Mouse (Mus musculus) stomach, postnatal 0 days (tissue): ENCODE data around the gene Akap13. TPM values are rescaled to one million over a fixed set of nuclear protein-coding genes. Genes with fewer than 3 reads are reported as not detected.

Experiments used
- ATAC-seq: fragments of 200-750 bp; cut with Nextera tagmentation; 2 replicates; pipeline ENCODE4 v1.8.0; 2017; ENCODE audit not compliant: low FRiP score, low TSS enrichment
- DNase-seq: peaks from one replicate; pipeline ENCODE4 v3.0.0-alpha.2; 2016; ENCODE audit warnings: low spot score
- H3K27ac ChIP-seq: fragments of 300-500 bp; sonication (generic); replicated peaks from 2 replicates; pipeline ENCODE4 v1.5.1; 2014; ENCODE audit warnings: mild to moderate bottlenecking, control low read depth
- H3K27me3 ChIP-seq: fragments of 300-500 bp; sonication (generic); 2 replicates; pipeline ENCODE4 v1.6.1; 2014; ENCODE audit warnings: low read length; ENCODE audit not compliant: control insufficient read depth, insufficient read depth
- H3K36me3 ChIP-seq: fragments of 300-500 bp; sonication (generic); 2 replicates; pipeline ENCODE4 v1.6.1; 2014; ENCODE audit warnings: low read length, mixed read lengths; ENCODE audit not compliant: control insufficient read depth, insufficient read depth
- H3K4me1 ChIP-seq: fragments of 300-500 bp; sonication (generic); replicated peaks from 2 replicates; pipeline ENCODE4 v1.6.1; 2014; ENCODE audit warnings: antibody characterized with exemption; ENCODE audit not compliant: control insufficient read depth, insufficient read depth
- H3K4me2 ChIP-seq: fragments of 300-500 bp; sonication (generic); replicated peaks from 2 replicates; pipeline ENCODE4 v1.6.1; 2014; ENCODE audit warnings: low read depth, mild to moderate bottlenecking, control low read depth, moderate library complexity
- H3K4me3 ChIP-seq: fragments of 300-500 bp; sonication (generic); 2 replicates; pipeline ENCODE4 v1.5.1; 2014; ENCODE audit warnings: low read depth, low read length, control low read depth
- H3K9ac ChIP-seq: fragments of 300-500 bp; sonication (generic); 2 replicates; pipeline ENCODE4 v1.6.1; 2014; ENCODE audit warnings: mild to moderate bottlenecking, low read length, control low read depth, mixed read lengths
- H3K9me3 ChIP-seq: fragments of 300-500 bp; sonication (generic); 2 replicates; pipeline ENCODE4 v1.6.1; 2016; ENCODE audit warnings: low read length; ENCODE audit not compliant: control insufficient read depth
- CTCF ChIP-seq: IDR thresholded peaks from 2 replicates; pipeline ENCODE4 v1.5.1; 2016; ENCODE audit warnings: antibody characterized with exemption, low read depth, mild to moderate bottlenecking, moderate library complexity
- EP300 ChIP-seq: optimal IDR thresholded peaks from 2 replicates; pipeline ENCODE3; 2016; ENCODE audit warnings: antibody characterized with exemption
- WGBS: fragments of 180-500 bp; shearing (Covaris S2); extraction: QIAGEN DNeasy Blood & Tissue Kit; methylation state at CpG from one replicate; pipeline ENCODE4 v1.1.7; 2014; 5-methylcytosine and 5-hydroxymethylcytosine counted together
- polyA plus RNA-seq: library from polyadenylated mRNA; unstranded; fragments of >200 nt; fragmentation: Nextera tagmentation; extraction: Ambion mirVana; gene quantifications from 2 replicates; pipeline ENCODE4 v1.2.1, GENCODE M21; 2015

Akap13 gene
- polyA plus RNA-seq, 1 experiment from 2014 or later, result 18.8 TPM

GRCm38 (mm10) chr7:75686046-75686826 lies 230.9 kb downstream of the Akap13 start:
- no peak for DNase-seq
- Histone ChIP-seq H3K9ac (no peak overlapping the region), H3K4me1 (no peaks in the 10 kb centered on the region), H3K27ac (no peak overlapping the region), H3K9me3 (no peaks in the 10 kb centered on the region), H3K27me3 (no peaks in the 10 kb centered on the region), H3K4me2 (no peak overlapping the region), H3K36me3 (peaks cover 3% of the 10 kb centered on the region; the same call in 1 of the 2 replicates), H3K4me3 (no peak overlapping the region)
- 81% methylated on average over 7 of the region's 7 CpGs for WGBS
- no peak for ATAC-seq
- TF ChIP-seq EP300, result no peak

DNA sequence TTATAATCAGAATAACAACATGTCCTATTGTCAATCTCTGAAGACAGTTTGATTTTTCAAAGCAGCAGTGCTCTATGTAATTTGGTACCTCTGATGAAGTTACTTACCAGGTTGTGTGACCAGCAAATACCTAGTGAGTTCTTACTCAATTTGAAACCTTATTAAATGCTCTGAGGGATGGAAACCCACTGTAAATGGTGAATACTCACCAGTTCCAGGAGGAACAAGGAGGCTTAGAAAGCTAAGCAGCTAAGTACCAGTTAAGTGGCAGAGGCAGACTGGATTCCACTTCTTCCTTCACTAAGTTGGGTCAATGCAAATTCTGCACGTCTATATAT lies 231.5 kb downstream of the Akap13 start:
- Histone ChIP-seq H3K4me2 (no peak overlapping the region), H3K9me3 (no peaks in the 10 kb centered on the region), H3K9ac (no peak overlapping the region), H3K4me3 (no peak overlapping the region), H3K4me1 (no peaks in the 10 kb centered on the region), H3K27ac (no peak overlapping the region), H3K27me3 (no peaks in the 10 kb centered on the region), H3K36me3 (peaks cover 3% of the 10 kb centered on the region; the same call in 1 of the 2 replicates)
- DNase-seq (no peak), ATAC-seq (no peak)
- WGBS, result 81% methylated on average over 1 of the region's 1 CpGs
- TF ChIP-seq EP300 (no peak), CTCF (no peak)

DNA sequence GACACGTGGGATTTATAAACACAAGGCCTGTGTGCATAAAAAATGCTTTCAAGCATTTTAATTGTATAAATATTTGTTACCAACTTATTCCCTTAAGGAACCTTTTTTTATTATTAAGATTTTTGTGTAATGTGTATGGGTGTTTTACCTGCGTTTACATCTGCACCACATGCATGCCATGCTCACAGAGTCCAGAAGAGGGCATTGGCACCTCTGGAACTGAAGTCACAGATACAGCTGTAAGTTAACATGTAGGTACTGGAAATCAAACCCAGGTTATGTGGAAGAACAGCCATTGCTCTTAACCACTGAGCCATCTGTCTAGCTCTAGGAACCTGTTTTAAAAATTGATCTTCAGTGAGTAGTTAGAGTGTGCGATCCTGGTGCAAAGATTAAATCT lies 232.8 kb downstream of the Akap13 start:
- no peak for ATAC-seq
- H3K27ac ChIP-seq, result no peak overlapping the region
- no peak overlapping the region for H3K4me2 ChIP-seq
- no peaks in the 10 kb centered on the region for H3K27me3 ChIP-seq
- no peak overlapping the region for H3K9ac ChIP-seq
- TF ChIP-seq EP300 (no peak), CTCF (peak; percentile 48)
- no peaks in the 10 kb centered on the region for H3K9me3 ChIP-seq
- no peaks in the 10 kb centered on the region for H3K4me1 ChIP-seq
- no peak for DNase-seq
- WGBS, result 83% methylated on average over 3 of the region's 3 CpGs
- H3K4me3 ChIP-seq, result no peak overlapping the region
- peaks cover 3% of the 10 kb centered on the region; the same call in 1 of the 2 replicates for H3K36me3 ChIP-seq

- DNase-seq, result no peak
- TF ChIP-seq EP300 (no peak), CTCF (no peak)
- H3K9me3 ChIP-seq, result no peaks in the 10 kb centered on the region
- WGBS, result 74% methylated on average over 5 of the region's 5 CpGs
- no peak overlapping the region for H3K27ac ChIP-seq
- ATAC-seq, result no peak
- no peak overlapping the region for H3K9ac ChIP-seq
- H3K4me2 ChIP-seq, result no peak overlapping the region
- H3K36me3 ChIP-seq, result peaks cover 7% of the 10 kb centered on the region
- H3K4me3 ChIP-seq, result no peak overlapping the region
- H3K4me1 ChIP-seq, result no peaks in the 10 kb centered on the region
- H3K27me3 ChIP-seq, result no peaks in the 10 kb centered on the region
These were observed 239.4 kb downstream of the Akap13 start for GRCm38 (mm10) chr7:75694777-75695176.

- H3K9ac ChIP-seq, result no peak overlapping the region
- WGBS, result 93% methylated on average over 5 of the region's 5 CpGs
These were observed 244.5 kb downstream of the Akap13 start for GRCm38 (mm10) chr7:75699836-75700235.

GRCm38 (mm10) chr7:75700771-75701345 lies 245.5 kb downstream of the Akap13 start:
- no peaks in the 10 kb centered on the region for H3K4me1 ChIP-seq
- TF ChIP-seq EP300 (no peak), CTCF (no peak)
- H3K27me3 ChIP-seq, result no peaks in the 10 kb centered on the region
- no peak overlapping the region for H3K27ac ChIP-seq
- no peak for DNase-seq
- no peak overlapping the region for H3K4me2 ChIP-seq
- no peaks in the 10 kb centered on the region for H3K9me3 ChIP-seq
- peaks cover 16% of the 10 kb centered on the region for H3K36me3 ChIP-seq
- no peak for ATAC-seq
- H3K9ac ChIP-seq, result no peak overlapping the region
- 84% methylated on average over 10 of the region's 10 CpGs for WGBS
- H3K4me3 ChIP-seq, result no peak overlapping the region

More at GRCm38 (mm10) chr7:75699836-75700235, 244.5 kb downstream of the Akap13 start:
- no peaks in the 10 kb centered on the region for H3K9me3 ChIP-seq
- peaks cover 15% of the 10 kb centered on the region for H3K36me3 ChIP-seq
- no peak for DNase-seq
- no peak for TF ChIP-seq CTCF
- TF ChIP-seq EP300, result no peak
- no peaks in the 10 kb centered on the region for H3K27me3 ChIP-seq
- H3K4me2 ChIP-seq, result no peak overlapping the region
- H3K27ac ChIP-seq, result no peak overlapping the region
- H3K4me3 ChIP-seq, result no peak overlapping the region
- no peaks in the 10 kb centered on the region for H3K4me1 ChIP-seq
- ATAC-seq, result no peak
